Mouse (Mus musculus) adrenal gland, adult 18-20 months (tissue): ENCODE measurements around the gene Hexa. TPM values are rescaled to one million over a fixed set of nuclear protein-coding genes. Genes with fewer than 3 reads are reported as not detected.
A peak's percentile ranks its signal among the peaks of the same experiment; 100 is the strongest.

Experiments used
- DNase-seq, 2 experiments: peaks; one replicate each; pipeline ENCODE4 v3.0.0; 2021 to 2022; ENCODE audit warnings: low spot score in 2 of 2
- long read RNA-seq, 2 experiments: library from polyadenylated mRNA; stranded (forward); transcript quantifications; one replicate each; pipeline ENCODE4 v2.0.0; 2021
- total RNA-seq, 2 experiments: library from RNA; stranded (reverse); gene quantifications; 1 replicate in 1 of 2; 2 replicates in 1 of 2; pipeline ENCODE4 v1.2.3; 2021

Gene Hexa
- 100 to 1,000 TPM; 110 to 154 TPM for total RNA-seq
- long read RNA-seq, experiment 1, transcript Hexa-201 (14 exons, 1,996 nt), result major isoform, 95 of 107 reads
- long read RNA-seq, experiment 1, partial matches to known transcripts, result 4 of 107 reads
- long read RNA-seq, experiment 1, other reads (novel, unspliced or antisense), result 8 of 107 reads
- long read RNA-seq, experiment 2, transcript Hexa-201 (14 exons, 1,996 nt), result major isoform, 208 of 241 reads
- long read RNA-seq, experiment 2, partial matches to known transcripts, result 28 of 241 reads
- long read RNA-seq, experiment 2, other reads (novel, unspliced or antisense), result 5 of 241 reads

DNA sequence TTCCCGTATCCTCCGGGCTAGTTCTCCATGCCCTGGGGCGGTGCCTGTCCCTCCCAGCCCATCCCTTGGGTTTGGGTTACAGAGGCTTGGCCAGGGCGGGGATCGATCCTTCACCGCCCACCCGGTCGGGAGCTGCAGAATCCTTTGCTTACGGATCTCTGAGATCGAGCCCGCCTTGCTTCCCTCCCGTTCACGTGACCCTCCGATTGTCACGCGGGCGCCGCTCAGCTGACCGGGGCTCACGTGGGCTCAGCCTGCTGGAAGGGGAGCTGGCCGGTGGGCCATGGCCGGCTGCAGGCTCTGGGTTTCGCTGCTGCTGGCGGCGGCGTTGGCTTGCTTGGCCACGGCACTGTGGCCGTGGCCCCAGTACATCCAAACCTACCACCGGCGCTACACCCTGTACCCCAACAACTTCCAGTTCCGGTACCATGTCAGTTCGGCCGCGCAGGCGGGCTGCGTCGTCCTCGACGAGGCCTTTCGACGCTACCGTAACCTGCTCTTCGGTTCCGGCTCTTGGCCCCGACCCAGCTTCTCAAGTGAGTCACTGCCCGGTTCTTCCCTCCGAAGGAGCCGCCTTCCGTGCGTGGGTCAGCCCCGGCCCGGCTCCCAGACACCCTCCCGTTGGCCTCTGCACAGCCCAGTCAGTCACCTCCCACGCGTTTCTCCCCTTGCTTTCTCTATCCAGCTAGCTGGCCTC is at the start of gene Hexa, which contains the start of gene Tmem202:
Hexa (plus strand) TSS at position 100 of the 697 bp plus-strand sequence.
Tmem202 (minus strand) TSS at position 407 of the 697 bp plus-strand sequence.
- DNase-seq, result peak; percentile 81

GRCm38 (mm10) chr9:59508146-59508545 is 31.2 kb upstream of the Hexa start:
- no peak for DNase-seq

GRCm38 (mm10) chr9:59512381-59512780 is 27.0 kb upstream of the Hexa start:
- DNase-seq, result no peak

- no peak for DNase-seq
These were observed 24.3 kb upstream of the Hexa start for GRCm38 (mm10) chr9:59515069-59515468.

DNA sequence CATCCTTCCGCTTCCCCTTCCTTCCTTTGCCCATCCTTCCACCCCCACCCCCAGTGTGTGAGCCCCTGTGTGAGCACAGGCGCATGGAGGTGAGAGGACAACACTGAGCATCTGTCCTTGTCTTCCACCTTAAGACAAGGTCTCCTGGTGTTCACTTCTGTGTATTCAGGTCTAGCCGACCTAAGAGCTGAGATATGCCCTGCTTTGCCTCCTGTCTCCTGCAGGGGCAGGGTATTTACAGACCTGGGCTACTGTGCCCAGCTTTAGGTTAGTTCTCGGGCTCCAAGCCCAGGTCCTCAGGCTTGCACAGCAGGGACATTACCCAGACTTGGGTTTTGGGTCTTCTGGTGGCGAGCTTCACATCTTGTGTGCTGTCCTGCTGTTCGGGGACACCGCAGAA is 22.2 kb upstream of the Hexa start:
- DNase-seq, result no peak

DNA sequence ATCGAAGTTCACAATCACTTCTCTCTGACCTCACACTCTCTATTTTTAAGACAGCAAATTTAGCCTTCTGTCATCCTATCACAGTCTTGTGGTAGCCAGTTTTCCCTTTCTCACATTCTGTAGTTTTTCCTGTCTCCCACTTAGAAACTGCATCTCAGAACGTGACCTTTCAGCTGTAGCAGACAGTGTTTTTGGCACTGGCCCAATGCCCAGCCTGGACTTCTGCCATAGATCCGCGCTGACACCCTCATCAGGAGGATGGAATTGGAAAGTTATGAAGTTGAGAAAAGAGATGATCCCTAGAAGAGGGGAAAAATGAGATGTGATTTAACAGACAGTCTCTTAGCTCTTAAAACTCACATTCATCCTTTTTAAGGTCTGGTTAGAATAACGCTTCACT is 20.4 kb upstream of the Hexa start:
- peak; percentile 70 to 76 for DNase-seq

DNA sequence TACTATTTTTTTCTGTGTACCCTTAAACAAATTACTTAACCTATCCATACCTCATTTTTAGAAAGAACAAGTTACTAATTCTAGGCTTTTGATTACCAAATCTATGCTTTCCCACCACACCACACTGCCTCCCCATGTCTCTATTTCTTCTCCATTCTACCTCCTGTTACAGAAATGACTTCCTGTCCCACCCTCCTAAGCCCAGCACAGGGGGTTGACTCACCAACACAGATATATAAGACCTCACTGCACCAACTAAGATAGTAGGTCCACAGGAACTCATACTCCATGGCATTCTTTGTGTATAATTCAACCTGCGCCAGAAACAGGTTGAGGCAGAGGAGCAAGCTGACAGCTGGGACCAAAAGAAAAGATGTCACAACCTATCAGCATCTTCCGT is 19.9 kb upstream of the Hexa start:
- DNase-seq, result no peak

DNA sequence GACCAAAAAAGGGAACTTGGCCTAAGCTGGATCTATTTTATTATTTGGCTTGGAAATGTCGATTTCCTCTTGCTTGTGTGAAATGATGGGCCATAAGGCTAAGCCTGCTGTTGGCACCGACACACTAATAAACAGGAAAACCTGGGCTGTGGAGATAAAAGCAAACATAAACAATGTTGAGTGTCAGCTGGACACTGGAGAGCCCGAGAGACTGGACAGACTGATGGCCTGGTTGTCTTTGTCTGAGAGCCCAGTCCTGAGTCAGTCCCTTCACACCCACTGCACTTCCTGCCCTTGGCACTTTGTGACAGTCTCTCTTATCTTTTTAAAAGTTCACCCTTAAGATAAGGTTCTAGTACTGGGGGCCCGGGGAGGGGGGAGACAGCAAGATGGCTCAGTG is 16.4 kb upstream of the Hexa start:
- DNase-seq, result no peak

GRCm38 (mm10) chr9:59526727-59527126 is 12.6 kb upstream of the Hexa start:
- DNase-seq, result no peak

- no peak for DNase-seq
These were observed 11.8 kb upstream of the Hexa start for GRCm38 (mm10) chr9:59527580-59527979.

GRCm38 (mm10) chr9:59528274-59528673 is 11.1 kb upstream of the Hexa start:
- no peak for DNase-seq

GRCm38 (mm10) chr9:59531645-59532044 is 7.7 kb upstream of the Hexa start:
- DNase-seq, result no peak

DNA sequence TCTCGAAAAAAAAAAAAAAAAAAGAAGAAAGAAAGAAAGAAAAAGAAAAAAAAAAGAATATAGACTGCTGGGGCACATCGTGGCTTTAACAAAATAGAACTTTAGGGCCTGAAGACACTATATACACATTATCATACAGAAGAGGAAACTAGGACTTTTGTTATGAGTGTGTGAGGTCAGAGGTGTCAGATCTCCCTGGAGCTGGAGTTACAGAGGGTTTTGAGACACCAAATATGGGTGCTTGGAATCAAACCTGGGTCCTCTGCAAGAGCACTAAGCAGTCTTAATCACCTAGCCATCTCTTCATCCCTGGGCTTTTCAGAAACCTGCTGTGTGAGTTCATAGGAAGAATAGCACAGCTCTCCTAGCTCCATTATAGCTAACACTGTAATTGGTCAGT is 5.9 kb upstream of the Hexa start:
- no peak for DNase-seq

GRCm38 (mm10) chr9:59533889-59534288 is 5.5 kb upstream of the Hexa start:
- no peak for DNase-seq

DNA sequence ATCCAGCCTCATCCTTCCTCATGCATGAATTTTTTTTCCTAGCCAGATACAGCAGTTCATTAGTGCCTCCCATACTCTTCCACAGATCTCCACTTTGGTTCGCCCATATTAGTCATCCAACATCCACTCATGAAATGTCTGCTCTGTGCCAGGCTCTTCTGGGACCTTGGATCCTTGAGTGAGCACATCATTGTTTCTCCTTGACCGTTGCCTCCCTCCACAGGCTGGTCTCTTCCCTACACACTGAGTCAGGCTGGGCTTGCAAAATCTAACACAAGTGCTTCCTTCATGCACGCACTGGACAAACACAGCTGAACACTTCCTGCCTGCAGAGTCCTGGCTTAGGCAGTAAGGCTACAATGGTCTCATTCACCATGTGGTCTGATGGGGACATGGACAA is 1.7 kb upstream of the Hexa start:
- peak; percentile 37 to 50 for DNase-seq

- DNase-seq, result no peak
These were observed 2.3 kb downstream of the Hexa start for GRCm38 (mm10) chr9:59541617-59542016.

GRCm38 (mm10) chr9:59542766-59543324 is 3.5 kb downstream of the Hexa start:
- no peak for DNase-seq

GRCm38 (mm10) chr9:59544739-59545138 is 5.4 kb downstream of the Hexa start:
- no peak for DNase-seq

- DNase-seq, result no peak
These were observed 8.5 kb downstream of the Hexa start for GRCm38 (mm10) chr9:59547869-59548268.

DNA sequence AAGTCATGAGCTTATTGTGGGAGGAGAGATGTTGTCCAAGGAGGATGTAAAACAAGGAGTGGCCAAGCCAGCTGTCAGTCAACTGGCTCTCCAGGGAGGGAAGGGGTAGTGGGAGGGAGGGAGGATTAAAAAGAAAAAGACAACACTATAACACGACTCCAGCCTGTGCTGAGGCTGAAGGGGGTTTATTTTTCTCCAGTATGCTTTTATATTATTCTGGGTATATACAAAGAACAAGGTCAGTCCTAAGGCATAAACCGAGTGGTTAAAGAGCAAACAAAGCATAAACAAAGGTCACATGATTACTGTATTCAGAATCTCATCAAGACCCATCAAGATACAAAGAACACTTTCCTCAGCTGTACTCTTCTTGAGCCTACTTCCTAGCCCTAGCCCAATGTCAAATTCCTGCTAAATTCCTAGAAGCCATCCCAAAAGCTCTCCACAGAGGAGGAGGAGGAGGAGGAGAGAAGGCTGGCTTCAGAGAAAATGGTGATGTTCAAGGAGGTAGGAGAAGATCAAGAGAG is 9.7 kb downstream of the Hexa start:
- DNase-seq, result no peak

DNA sequence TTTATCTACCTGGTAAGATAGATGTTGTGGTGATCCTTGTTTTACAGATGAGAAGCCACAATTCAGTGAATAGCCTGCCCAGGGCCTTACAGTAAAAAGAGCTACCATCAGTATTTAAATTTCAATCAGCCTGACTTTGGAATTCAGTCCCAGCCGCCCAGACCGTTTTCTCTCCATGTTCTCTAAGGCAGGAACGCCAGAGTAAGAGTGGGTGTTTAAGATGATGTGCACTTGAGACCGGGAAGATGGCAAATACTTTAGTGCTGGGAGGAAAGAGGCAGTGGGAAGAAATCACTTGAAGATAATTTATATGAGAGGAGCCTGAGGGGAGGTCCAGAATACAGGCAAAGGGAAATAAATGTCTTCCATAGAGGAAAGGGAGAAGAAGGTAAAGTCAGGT is 10.7 kb downstream of the Hexa start:
- no peak for DNase-seq

- DNase-seq, result no peak
These were observed 11.7 kb downstream of the Hexa start for GRCm38 (mm10) chr9:59551017-59551416.
